Mouse (Mus musculus): ENCODE data around the gene Rdm1.
A peak's percentile ranks its signal among the peaks of the same experiment; 100 is the strongest.
"Not testable (repeated sequence)": the region's sequence is repeated elsewhere in the genome, so short reads cannot be mapped to it uniquely, and the experiment has no call there.

Rdm1 gene

DNA sequence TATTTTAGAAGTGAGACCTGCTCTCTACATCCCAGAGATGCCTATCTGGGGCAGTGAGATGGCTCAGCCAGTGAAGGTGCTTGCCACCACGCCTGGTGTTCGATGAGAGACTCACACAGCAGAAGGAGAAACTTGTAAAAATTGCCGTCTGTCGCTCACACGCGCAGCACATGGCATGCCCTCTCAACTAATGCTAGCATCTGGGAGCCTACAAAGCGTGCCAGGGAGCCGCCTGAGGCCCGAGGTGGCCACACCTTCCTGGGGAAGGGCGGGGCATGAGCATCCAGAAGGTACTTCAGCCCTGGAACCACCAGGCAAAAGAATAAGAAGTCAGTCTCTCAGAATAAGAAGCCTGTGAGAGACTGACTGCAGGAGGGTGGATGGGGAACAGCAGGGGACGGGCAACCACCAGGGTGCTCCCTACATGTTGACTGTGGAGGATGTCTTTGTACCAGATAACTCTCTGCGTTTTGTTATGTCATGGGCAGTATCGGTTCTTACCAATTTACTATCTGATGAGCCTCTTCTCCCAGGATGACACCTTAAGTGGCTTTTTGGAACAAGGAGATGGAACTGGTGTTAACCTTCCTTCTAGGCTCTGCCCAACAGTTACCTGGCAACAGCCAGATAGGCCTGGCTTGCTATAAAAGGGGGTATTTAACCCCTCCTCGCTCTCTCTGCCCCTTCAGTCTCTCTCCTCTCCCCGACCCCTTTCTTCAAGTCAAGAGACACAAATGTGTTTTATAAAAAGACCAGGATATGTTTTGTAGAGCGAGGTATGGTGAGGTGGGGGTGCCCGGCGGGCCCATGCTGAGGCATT lies 9.8 kb upstream of the Rdm1 start:
- DNase-seq (ENCODE audit: low spot score) = peak; percentile 35

DNA sequence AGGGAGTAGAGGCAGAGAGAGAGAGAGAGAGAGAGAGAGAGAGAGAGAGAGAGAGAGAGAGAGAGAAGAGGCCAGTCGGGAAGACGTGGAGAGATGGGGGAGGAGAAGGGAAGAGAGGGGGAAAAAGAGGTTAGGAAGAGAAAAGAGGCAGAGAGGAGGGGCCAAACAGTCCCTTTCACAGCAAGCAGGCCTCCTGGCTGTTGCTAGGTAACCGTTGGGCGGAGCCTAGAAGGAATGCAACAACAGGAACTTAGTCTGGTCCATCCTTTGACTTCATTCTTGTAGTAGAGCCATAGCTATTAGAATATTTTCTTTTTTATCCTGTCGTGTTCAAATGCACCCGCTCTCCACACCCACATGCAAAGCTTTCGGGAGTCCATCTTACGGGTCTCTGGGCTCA lies 9.1 kb upstream of the Rdm1 start:
- DNase-seq (ENCODE audit: low spot score) = peak; percentile 95

DNA sequence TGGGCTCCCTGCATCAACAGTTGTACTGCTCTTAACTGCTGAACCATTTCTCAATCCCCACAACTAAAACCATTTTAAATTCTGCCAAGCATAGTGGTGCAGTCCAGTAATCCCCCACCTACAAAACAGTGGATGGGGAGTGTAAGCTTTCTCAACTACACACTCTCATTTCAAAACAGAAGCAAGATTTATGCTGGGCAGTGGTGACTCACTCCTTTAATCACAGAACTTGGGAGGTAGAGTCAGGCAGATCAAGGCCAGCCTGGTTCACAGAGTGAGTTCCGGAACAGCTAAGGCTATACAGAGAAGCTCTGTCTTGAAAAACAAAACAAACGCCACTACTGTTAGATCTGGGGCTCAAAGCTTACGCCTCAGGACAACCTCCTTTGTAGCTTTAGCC lies 8.4 kb upstream of the Rdm1 start:
- DNase-seq (ENCODE audit: low spot score) = no peak

DNA sequence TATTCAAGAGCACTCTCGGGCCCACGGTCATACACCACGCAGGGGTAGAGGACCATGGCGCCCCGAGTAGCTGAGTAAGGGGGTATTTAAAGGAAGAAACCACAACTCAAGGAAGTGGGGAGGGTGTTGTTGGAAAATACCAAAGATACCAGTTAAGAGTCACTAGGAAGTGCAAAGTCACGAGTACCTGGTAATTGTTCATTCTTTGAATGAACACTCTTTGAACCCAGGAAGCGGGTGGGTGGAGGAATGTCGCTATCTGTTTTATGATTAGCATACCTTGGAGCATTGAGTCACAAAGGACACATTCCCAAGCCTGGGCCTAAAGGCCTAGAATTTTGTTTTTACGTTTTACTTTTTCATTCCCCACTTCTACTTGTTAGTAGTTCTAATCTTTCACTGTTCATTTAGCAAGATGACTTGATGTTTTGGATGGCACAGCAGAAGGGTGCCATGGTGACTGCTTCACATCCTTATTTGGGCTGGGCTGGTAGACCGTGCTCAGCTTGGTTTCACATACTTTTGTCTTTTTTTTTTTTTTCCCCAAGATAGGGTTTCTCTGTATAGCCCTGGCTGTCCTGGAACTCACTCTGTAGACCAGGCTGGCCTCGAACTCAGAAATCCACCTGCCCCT lies 6.9 kb upstream of the Rdm1 start:
- not testable (repeated sequence) for DNase-seq (ENCODE audit: low spot score)

DNA sequence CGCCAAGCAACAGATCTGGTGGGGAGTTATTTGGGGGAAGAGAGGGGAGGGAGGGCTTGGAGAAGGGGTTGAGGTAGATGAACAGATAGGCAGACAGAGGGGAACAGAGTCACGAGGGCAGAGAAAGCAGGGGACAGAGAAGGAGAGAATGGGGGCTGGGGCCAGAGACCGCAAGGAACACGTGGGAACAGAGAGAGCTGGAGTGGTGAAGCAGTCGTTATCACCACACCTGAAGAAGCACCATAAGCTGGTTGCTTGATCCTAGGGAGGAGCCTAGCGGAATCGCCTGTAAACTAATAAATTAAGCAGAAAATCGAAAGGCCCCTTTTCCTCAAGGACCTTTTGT lies 373 bp upstream of the Rdm1 start:
- DNase-seq (ENCODE audit: low spot score) = no peak

DNA sequence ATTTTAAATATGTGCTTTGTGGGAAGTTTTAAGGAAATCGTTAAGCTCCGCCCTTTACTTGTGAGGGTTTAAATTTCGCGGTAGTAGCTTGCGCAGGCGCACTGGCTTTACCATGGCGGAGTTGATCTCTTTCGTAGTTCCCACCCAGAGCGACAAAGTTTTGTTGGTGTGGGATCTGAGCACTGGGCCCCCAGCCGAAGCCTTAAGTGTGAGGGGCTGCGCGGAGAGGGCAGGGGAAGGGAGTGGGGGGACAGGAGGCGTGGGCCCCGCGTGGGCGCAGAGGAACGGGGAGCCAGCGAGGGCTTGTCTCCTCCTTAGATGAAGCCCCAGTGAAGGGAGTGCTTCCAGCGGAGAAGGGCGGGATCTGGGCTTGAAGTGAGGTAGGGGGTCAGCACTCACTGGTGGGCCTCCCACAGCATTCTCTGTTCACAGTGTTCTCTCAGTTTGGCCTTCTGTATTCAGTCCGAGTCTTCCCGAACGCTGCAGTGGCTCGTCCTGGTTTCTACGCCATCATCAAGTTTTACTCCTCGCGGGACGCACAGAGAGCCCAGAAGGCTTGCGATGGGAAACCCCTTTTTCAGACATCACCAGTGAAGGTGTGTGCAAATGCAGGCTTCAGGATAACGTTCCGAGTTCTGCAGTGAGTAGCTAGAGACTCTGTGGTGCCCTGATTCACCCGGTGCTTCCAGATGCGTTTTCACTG lies 1.0 kb downstream of the Rdm1 start:
- peak; percentile 96 for DNase-seq (ENCODE audit: low spot score)

DNA sequence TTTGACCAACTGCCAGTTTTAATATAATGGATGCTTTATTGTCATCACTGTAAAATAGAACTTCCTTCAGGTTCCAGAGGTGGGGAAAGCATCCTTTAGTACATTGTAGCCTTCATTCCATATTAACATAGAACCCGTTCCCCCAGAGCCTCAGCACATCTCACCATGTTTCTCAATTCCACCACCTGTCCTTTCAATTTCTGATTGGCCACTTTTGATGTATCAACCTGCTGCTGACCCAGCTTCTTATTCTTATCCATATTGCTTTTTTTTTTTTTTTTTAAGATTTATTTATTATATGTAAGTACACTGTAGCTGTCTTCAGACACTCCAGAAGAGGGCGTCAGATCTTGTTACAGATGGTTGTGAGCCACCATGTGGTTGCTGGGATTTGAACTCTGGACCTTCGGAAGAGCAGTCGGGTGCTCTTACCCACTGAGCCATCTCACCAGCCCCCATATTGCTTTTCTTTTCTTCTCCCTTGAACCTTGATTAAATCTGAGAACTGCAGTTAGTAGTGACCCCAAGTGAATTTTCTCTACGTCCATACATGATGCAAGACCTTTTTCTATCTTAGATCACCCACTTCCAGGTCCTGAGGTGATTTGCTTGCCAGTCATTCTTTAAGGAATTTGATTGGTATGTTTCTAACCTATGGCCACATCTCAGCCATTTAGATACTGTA lies 1.9 kb downstream of the Rdm1 start:
- not testable (repeated sequence) for DNase-seq (ENCODE audit: low spot score)

DNA sequence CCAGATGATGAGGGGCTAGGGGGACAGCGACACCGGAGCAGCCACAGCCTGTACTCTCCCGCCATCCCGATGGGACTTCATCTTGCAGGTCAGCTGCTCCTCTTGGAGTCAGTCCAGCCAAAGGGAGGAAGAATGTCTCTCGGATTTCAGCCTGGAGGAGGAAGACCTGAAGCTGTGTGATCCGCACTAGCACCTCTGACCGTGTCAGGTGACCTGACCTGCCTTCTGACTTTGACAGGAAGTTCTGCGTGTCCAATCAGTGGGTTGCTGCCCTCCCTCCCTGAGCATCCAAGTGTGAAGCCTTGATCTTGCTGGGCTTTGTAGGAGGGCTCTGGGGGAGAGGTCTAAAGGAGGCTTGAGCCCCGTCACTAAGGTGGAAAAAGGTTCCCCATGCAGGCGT lies 8.7 kb downstream of the Rdm1 start:
- no peak for DNase-seq (ENCODE audit: low spot score)

DNA sequence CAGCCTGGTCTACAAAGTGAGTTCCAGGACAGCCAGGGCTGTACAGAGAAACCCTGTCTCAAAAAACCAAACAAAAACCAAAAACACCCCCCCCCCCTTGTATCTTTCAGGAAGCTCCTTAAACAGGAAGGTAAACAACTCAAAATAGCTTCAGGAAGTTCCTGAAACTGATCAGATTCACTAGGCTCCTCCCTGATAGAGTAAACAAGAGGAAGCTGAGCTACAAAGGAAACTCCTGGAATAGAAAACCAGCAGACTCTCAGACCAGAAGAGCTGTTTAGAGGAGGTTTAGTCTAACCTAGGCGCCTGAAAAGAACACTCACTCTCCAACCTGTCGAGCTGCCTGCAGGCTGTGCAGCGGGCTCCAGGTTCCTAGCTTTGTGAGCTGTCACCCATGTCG lies 12.8 kb downstream of the Rdm1 start:
- DNase-seq (ENCODE audit: low spot score) = no peak

DNA sequence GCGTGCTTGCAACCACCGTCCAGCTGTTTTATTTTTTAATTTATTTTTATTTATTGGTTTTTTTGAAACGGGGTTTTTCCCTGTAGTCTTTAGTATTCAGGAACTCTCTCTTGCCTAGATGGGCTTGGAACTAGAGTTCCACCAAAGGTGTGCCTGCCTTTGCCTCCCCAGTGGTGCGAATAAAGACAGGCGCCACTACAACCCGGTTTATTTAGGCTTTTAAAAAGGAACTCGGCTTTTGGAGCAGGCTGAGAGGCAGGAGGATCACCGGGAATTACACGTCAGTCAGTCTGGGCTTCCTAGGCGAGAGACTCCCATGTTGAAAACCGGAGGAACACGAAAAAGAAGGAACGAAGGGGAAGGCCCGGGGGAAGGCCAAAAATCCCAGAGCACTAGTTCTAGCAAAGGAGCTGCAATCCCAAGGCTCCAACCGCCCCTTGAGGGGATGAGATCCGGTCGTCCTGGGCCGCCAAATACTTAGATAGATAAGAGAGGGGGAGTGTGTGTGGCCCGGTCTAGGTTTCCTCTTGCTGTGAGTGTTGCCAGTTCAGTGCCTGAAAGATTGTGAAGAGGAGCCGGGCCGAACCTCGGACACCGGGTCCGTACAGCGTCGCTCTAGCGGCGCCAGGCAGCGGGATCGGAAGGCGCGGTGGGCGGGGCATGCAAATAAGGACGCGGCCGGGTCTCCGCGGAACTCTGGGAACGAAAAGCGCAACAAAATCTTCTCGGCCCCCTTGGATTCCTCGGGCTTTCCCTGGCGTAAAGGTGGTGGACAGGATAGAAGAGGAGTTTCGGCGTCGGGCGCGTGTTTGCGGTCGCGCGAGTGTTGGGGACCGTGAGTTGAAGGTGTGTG lies 14.1 kb downstream of the Rdm1 start:
- peak; percentile 77 for DNase-seq (ENCODE audit: low spot score)

DNA sequence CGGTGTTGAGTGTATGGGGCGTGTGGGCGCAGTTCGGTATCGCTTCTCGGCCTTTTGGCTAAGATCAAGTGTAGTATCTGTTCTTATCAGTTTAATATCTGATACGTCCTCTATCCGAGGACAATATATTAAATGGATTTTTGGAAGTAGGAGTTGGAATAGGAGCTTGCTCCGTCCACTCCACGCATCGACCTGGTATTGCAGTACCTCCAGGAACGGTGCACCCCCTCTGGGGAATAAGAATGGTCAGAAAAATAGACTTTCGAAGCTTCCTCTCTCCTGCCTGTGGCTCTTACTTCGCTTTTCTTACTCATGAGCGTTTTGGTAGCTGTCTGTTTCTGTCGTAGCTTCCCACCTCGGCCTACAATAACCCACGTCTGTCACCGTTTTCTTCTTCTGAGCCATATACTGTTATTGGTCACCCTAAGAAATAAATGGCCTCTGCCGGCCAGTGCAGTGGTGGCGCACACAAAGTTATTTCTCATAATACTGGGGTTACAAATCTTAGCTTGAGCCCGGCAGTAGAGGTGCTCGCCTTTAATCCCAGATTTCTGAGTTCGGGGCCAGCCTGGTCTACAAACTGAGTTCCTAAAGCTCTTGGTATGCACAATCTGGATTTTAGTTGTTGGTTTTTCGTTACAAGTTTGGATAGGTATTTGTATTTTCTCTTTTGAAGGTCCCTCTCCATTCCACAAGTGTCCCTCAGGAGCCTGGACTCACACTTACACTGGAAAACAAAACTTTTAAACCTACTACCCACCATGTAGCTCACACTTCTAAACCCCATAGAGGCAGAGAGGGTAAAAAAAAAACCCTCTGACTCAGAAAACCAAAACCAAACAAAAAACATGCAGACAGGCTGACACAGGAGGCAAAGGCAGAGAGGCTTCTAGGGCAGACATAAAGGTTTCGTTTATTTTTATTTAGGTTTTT lies 15.0 kb downstream of the Rdm1 start:
- DNase-seq (ENCODE audit: low spot score) = peak; percentile 81

DNA sequence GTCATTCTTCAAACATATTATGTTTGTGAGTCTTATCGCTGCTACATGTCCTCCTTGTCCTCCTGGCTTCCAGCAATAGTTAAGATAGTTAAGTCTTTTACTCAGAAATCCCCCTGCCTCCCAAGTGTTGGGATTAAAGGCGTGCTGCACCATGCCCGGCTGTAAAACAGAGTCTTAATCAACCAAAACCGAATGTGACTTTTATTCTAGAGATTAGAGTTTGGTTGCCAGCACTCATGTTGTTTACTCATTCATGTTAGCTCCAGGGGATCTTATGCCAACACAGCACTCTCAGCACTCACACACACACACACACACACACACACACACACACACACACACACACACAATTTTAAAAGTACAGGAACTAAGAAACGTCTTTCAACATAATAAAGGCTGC lies 15.9 kb downstream of the Rdm1 start:
- DNase-seq (ENCODE audit: low spot score) = no peak

DNA sequence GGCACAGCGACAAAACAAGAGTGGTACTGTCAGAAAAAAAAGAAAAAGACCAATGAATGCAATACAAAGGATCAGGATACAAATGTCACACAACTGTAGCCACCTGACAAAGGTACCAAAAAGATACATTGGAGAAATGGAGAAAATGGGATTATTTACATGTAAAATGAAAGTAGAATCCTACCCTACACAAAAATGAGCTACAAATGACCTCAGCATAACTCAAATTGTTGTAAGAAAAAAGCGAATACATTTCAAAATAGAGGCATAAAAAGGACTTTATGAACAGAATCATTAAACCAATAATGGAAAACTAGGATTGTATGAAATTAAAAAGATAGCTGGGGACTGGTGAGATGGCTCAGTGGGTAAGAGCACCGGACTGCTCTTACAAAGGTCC lies 17.6 kb downstream of the Rdm1 start:
- DNase-seq (ENCODE audit: low spot score) = no peak

DNA sequence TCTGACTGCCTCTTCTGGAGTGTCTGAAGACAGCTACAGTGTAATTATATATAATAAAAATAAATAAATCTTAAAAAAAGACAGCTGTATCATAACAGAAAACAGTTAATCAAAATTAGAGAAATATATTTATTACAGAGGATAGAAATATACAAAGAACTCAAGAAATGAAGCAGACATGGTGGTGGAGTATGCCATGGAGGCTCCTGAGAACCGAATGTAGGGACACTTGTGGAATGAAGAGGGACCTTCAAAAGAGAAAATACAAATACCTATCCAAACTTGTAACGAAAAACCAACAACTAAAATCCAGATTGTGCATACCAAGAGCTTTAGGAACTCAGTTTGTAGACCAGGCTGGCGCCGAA lies 18.0 kb downstream of the Rdm1 start:
- DNase-seq (ENCODE audit: low spot score) = not testable (repeated sequence)

DNA sequence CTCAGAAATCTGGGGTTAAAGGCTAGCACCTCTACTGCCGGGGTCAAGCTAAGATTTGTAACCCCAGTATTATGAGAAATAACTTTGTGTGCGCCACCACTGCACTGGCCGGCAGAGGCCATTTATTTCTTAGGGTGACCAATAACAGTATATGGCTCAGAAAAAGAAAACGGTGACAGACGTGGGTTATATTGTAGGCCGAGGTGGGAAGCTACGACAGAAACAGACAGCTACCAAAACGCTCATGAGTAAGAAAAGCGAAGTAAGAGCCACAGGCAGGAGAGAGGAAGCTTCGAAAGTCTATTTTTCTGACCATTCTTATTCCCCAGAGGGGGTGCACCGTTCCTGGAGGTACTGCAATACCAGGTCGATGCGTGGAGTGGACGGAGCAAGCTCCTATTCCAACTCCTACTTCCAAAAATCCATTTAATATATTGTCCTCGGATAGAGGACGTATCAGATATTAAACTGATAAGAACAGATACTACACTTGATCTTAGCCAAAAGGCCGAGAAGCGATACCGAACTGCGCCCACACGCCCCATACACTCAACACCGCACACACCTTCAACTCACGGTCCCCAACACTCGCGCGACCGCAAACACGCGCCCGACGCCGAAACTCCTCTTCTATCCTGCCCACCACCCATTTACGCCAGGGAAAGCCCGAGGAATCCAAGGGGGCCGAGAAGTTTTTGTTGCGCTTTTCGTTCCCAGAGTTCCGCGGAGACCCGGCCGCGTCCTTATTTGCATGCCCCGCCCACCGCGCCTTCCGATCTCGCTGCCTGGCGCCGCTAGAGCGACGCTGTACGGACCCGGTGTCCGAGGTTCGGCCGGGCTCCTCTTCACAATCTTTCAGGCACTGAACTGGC lies 18.7 kb downstream of the Rdm1 start:
- DNase-seq (ENCODE audit: low spot score) = peak; percentile 84

DNA sequence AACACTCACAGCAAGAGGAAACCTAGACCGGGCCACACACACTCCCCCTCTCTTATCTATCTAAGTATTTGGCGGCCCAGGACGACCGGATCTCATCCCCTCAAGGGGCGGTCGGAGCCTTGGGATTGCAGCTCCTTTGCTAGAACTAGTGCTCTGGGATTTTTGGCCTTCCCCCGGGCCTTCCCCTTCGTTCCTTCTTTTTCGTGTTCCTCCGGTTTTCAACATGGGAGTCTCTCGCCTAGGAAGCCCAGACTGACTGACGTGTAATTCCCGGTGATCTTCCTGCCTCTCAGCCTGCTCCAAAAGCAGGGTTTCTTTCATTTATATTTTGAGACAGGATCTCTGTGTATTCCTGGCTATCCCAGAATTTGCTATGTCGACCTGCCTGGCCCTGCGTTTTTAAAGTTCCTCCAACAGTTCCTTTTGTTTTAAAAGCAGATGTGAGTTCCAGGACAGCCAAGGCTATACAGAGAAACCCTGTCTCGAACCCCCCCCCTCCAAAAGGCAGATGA lies 19.3 kb downstream of the Rdm1 start:
- not testable (repeated sequence) for DNase-seq (ENCODE audit: low spot score)

DNA sequence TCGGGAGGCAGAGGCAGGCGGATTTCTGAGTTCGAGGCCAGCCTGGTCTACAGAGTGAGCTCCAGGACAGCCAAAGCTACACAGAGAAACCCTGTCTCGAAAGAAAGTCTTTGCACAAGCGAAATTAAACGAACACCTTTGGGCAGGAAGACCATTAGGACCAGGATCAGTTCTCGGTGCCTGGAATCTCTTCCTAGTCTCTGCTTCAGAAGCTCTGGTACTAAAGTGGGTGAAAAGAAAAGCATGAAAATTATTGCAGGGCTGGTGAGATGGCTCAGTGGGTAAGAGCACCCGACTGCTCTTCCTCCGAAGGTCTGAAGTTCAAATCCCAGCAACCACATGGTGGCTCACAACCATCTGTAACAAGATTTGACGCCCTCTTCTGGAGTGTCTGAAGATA lies 20.1 kb downstream of the Rdm1 start:
- not testable (repeated sequence) for DNase-seq (ENCODE audit: low spot score)

DNA sequence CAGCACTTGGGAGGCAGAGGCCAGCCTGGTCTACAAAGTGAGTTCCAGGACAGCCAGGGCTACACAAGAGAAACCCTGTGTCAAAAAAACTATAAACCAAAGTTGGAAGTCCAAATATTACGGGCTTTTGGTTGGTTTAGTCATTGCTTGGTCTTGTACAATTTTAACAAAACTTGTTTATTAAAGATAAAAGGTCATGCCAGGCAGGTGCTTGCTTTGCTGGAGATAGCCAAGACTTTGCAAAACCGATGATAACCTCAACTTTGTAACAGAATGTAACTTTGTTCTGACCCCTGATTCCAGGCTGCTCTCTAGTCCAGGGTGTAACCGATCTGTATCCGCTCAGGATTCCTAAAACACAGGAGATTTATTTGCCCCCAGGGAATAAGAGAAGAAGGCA lies 29.4 kb downstream of the Rdm1 start:
- DNase-seq (ENCODE audit: low spot score) = no peak

DNA sequence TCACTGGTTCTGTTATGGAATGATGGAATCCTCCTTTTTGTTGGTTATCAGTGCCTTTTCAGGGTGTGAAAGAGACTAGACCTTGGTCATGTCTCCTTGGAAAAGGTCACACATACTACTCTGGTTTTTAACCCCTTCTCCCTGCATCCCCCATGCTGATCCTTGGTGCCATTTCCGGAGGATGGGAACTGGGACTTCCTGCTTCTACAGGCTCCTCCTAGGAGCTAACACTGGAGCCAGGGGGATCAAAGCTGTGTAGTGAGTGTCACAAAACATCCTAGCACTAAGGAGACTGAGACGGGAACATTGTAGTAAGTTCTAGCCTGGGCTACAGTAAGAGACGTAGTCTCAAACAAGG lies 30.5 kb downstream of the Rdm1 start:
- no peak for DNase-seq (ENCODE audit: low spot score)
